Mouse (Mus musculus) right cerebral cortex, postnatal 10 days (tissue): ENCODE measurements around the gene Tmco3.
"Not testable (repeated sequence)": the region's sequence is repeated elsewhere in the genome, so short reads cannot be mapped to it uniquely, and the experiment has no call there.

Source experiments
- DNase-seq, 2 experiments: peaks; one replicate each; pipeline ENCODE4 v3.0.0; 2021; ENCODE audit warnings: low spot score in 2 of 2

Gene Tmco3

GRCm38 (mm10) chr8:13306309-13306909 lies 18.4 kb downstream of the Tmco3 start:
- DNase-seq, result no peak

DNA sequence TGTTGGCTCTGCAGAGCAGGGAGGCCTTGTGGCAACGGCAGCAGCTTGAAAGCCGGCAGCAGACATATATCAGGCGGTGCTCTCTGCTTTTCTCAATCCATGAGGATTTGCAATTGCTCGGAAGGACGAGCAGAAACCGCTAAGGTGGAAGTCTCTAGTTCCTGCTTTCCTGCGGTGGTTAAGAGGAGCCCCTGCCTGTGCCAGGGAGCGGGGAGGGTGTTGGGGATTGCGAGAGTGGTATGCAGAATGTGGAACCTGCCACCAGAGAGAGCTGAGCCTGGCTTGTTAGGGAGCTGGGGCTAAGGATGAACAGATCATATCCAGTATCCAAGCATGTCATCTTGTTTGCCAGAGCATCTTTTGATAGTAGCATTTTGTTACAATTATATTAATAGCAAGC lies 18.9 kb downstream of the Tmco3 start:
- no peak for DNase-seq

GRCm38 (mm10) chr8:13314922-13315321 lies 26.9 kb downstream of the Tmco3 start:
- DNase-seq, result no peak

- no peak for DNase-seq
Observed at GRCm38 (mm10) chr8:13316671-13317070, 28.7 kb downstream of the Tmco3 start.

DNA sequence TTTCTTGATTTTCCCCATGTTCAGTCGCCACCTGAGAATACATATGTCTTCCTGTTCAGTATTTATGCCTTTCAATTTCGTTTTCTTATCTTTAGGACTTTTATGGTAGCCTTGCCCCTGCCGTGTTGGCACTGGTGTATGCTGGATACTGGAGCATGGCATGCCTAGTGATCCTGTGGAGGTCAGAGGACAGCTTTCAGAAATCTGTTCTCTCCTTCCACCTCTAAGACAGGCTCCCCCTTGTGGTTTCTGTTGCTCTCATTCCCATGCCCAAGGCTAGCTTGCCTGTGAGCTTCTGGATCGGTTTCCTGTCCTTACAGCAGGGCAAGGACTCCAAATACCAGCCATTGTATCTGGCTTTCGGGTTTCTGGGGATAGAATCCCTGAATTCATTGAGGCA lies 38.6 kb downstream of the Tmco3 start:
- DNase-seq, result no peak

GRCm38 (mm10) chr8:13334671-13335070 lies 46.7 kb downstream of the Tmco3 start:
- no peak for DNase-seq

GRCm38 (mm10) chr8:13337245-13337644 lies 49.3 kb downstream of the Tmco3 start:
- DNase-seq, result not testable (repeated sequence)

DNA sequence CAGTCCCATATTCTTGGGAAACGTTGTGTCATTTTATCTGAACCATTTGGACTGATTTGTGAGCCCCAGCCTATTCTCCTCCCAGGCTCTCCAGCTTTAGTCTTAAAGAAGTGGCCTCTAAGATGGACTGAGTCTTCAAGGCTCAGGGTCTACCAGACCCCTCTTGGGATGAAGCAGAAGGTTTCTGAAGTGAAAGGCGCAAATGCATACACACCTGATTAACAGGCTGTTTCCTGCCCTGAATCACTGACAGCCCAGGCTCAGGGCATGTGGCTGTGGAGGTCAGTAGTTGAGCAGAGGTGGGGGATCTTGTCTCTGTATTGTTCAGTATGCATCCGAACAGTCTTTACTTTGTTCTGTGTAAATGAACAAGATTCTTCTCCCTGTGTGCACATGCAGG lies 49.7 kb downstream of the Tmco3 start:
- DNase-seq, result no peak

GRCm38 (mm10) chr8:13338255-13338860 lies 50.4 kb downstream of the Tmco3 start, which contains the start of gene Tfdp1:
Gene Tfdp1, plus strand, starts transcription at chr8:13338751.
- DNase-seq, result peak; percentile 92 to 93

DNA sequence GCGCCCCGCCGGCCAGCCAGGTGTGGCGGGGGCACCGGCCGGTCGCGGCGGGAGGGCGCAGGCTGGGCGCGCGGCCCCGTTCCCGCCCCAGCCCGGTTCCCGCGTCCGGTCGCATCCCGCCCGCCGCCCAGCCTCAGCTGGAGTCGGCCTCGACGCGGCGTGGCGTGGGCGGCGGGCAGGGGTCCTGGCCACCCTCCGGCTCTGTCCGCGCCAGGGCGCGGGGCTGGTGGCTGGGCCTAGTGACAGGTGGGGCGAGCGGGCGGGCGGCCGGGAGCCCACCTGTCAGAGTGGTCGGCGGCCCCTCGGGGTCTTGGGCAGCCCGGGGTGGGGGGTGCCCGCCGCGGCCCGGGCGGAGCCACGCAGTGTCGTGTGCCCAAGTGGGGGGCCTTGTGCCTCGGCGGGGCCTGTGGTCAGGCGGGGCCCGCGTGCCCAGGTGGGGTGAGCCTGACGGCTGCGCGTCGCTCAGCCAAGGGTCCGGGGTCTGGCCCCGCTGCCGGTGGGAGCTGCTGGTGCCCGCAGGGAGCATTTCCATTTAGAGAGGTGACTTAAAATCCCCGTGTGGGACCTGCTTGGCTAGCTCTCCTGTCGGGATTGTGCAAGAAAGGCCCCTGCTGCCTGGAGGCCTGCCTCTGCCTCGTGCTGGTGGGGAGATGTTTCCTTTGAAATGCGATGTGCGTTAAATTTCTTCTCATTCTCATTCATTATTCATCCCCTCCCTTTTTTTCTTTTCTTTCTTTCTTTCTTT lies 51.1 kb downstream of the Tmco3 start:
- peak; percentile 50 to 51 for DNase-seq

- DNase-seq, result no peak
Observed at GRCm38 (mm10) chr8:13339646-13339990, 51.6 kb downstream of the Tmco3 start.

- DNase-seq, result no peak
Observed at GRCm38 (mm10) chr8:13340650-13341049, 52.7 kb downstream of the Tmco3 start.

DNA sequence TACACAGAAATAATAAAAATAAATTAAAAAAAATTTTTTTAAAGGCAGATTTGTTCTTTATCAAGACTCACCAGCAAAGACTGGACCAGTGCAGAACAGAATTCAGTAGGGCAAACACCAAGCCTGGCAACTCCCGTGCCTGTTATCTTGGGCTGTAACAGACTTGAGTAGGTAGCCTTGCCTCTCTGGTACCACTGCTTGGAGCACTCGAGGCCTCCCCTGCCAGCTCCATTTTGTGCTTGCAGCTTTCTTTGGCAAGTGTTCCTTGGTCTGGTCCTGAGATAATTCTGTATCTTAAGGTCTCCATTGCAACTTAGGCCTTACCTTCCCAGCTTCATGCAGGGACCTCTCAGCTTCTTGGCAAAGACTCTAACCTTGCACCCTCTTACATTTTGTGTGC lies 54.4 kb downstream of the Tmco3 start:
- no peak for DNase-seq

DNA sequence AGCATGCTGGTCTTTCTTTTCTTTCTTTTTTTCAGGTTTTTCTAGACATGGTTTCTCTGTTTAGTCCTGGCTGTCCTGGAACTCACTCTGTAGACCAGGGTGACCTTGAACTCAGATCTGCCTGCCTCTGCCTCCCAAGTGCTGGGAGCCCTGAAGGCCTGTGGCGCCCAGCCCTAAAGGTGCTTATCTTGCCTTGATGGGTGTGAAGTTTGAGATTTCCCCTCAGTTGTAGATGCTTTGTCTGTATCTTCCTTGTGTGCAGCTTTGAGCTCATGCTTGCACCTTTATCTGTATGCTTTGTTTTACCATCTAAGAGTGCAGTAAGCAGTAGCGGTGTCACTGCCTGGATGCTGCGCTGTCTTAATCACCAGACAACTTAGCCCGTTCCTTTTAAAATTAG lies 55.1 kb downstream of the Tmco3 start:
- no peak for DNase-seq

DNA sequence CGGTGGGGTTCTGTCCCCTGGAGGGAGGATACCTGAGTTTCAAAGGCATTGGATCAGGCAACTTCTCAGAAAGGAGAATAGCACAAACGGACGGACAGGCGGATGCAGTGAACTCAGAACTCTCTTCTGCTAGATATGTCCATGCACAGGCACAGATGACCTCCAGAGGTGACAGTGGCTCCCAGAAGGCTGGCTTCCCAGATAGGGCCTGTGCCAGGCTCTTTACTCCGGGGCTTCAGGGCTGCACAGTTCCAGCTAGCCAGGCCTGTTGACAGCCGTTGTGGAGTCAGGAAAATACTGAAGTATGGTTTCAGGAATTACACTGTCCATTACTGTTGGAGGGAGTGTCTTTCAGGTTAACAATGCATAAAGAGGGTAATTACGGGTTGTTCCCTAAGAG lies 62.1 kb downstream of the Tmco3 start:
- no peak for DNase-seq

DNA sequence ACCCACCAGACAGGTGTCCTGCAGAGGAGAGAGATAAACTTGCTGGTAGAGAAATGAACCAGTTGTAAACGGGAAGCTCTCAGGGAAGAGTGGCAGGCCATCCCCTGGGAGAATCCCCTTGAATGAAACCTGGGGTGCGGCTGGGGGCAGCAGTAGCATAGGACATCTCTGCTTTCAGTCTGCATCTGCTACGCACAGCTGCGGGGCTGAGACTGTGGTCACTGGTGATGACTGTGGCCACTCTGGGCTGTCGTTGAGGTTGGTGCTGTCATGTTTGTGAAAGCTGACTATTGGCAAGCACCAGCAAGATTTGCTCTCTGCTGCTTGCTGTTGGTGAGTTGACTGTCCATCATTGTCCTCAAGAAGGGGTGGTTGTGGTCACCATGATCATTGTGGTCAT lies 63.6 kb downstream of the Tmco3 start:
- no peak for DNase-seq

- DNase-seq, result no peak
Observed at GRCm38 (mm10) chr8:13352601-13353000, 64.6 kb downstream of the Tmco3 start.

DNA sequence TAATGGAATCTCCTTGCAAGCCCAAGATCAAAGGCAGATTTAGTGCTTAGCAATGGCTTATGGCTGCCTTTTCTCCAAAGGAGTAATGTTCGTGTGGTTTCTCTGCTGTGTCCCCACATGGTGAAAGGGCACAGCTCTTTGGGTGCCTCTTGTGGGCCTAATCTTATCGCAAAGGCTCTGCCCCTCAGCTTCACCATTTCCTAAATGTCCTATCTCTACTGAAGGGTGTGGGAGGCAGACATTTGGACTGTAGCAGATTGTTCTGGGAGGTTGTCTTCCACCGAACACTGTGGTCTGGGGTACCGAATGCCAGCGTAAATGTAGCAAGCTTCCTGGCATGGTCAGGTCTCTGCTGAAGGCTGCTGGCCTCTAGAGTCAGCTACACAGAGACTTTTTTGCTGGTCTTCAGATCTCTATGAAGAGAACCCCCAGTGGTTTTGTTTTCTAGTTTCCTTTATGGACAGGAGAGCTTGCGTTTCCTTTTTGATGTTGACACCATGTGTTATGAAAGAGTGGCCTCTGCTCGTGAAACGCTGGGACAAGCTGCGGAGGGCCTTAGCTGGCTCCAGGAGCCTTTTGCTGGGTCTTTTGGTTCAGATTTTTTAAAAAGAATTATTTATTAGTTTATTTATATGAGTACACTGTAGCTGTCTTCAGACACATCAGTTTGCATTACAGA lies 65.3 kb downstream of the Tmco3 start:
- no peak for DNase-seq

DNA sequence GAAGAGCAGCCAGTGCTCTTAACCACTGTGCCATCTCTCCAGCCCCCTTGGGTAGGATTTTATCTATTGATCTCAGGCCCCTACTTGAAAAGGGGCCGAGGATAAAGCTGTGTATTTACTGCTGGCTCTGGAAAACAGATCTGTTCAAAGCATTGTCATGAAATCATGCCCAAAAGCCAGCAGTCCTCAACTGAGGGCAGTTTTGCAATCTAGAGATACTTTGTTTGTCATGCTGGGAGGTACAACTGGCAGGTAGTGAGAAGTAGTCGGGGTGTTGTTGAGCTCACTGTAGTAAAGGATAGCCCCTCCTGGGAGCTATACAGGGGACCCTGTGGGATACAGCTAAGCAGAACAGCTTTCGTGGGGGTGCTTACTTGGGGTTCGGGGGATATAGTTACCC lies 65.9 kb downstream of the Tmco3 start:
- DNase-seq, result no peak

GRCm38 (mm10) chr8:13356221-13356620 lies 68.2 kb downstream of the Tmco3 start:
- no peak for DNase-seq

DNA sequence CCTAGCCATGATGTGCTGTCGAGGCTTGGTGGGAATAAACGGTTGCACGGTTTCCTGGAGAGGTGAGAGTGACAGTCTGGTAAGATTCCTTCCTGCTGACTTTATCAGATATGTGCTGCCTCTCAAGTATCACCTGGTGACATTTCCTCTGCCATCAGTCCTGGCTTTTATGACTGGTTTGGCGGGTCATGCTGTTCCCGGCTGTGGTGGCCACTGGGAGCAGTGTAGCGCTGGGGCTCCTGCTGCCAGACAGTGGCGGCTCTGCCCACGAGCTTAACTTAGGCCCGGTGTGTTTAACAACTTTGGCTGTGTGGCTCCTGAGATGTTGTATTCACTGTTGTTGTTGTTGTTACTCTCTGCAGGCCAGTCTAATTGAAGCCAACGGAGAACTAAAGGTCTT lies 68.7 kb downstream of the Tmco3 start:
- DNase-seq, result no peak

- no peak for DNase-seq
Observed at GRCm38 (mm10) chr8:13360213-13360612, 72.2 kb downstream of the Tmco3 start.

GRCm38 (mm10) chr8:13361865-13362264 lies 73.9 kb downstream of the Tmco3 start:
- no peak for DNase-seq
